Mouse (Mus musculus) lung, embryonic 14.5 days (tissue): ENCODE results near the gene Usp3. TPM values are rescaled to one million over a fixed set of nuclear protein-coding genes. Genes with fewer than 3 reads are reported as not detected.

Experiments
- ATAC-seq: fragments of 200-750 bp; cut with Nextera tagmentation; 2 replicates; pipeline ENCODE4 v1.8.0; 2017; ENCODE audit warnings: mild to moderate bottlenecking, moderate TSS enrichment, moderate library complexity; ENCODE audit not compliant: insufficient read depth
- DNase-seq: peaks from one replicate; pipeline ENCODE4 v3.0.0-alpha.2; 2015
- H3K27ac ChIP-seq: fragments of 300-500 bp; sonication (generic); 2 replicates; pipeline ENCODE4 v1.5.1; 2014; ENCODE audit warnings: low read depth, mild to moderate bottlenecking, moderate library complexity
- H3K27me3 ChIP-seq: fragments of 300-500 bp; sonication (generic); 2 replicates; pipeline ENCODE4 v1.6.1; 2014; ENCODE audit warnings: low read length, control low read depth; ENCODE audit not compliant: insufficient read depth
- H3K36me3 ChIP-seq: fragments of 300-500 bp; sonication (generic); 2 replicates; pipeline ENCODE4 v1.6.1; 2014; ENCODE audit warnings: control low read depth; ENCODE audit not compliant: insufficient read depth
- H3K4me1 ChIP-seq: fragments of 300-500 bp; sonication (generic); 2 replicates; pipeline ENCODE4 v1.6.1; 2014; ENCODE audit warnings: antibody characterized with exemption, control low read depth; ENCODE audit not compliant: insufficient read depth
- H3K4me2 ChIP-seq: fragments of 300-500 bp; sonication (generic); 2 replicates; pipeline ENCODE4 v1.6.1; 2014; ENCODE audit warnings: mild to moderate bottlenecking
- H3K4me3 ChIP-seq: fragments of 300-500 bp; sonication (generic); 2 replicates; pipeline ENCODE4 v1.5.1; 2014; ENCODE audit warnings: low read depth, low read length
- H3K9ac ChIP-seq: fragments of 300-500 bp; sonication (generic); 2 replicates; pipeline ENCODE4 v1.6.1; 2014
- H3K9me3 ChIP-seq: fragments of 300-500 bp; sonication (generic); 2 replicates; pipeline ENCODE4 v1.6.1; 2016; ENCODE audit warnings: low read depth, low read length, control low read depth
- CTCF ChIP-seq: IDR thresholded peaks from 2 replicates; pipeline ENCODE4 v1.5.1; 2016; ENCODE audit warnings: antibody characterized with exemption, low read depth
- WGBS: fragments of 180-500 bp; shearing (Covaris S2); extraction: QIAGEN DNeasy Blood & Tissue Kit; methylation state at CpG from one replicate; pipeline ENCODE4 v1.1.7; 2014; 5-methylcytosine and 5-hydroxymethylcytosine counted together
- polyA plus RNA-seq: library from polyadenylated mRNA; unstranded; fragments of >200 nt; fragmentation: Nextera tagmentation; extraction: Ambion mirVana; gene quantifications from 2 replicates; pipeline ENCODE4 v1.2.1, GENCODE M21; 2014

The Usp3 gene
- polyA plus RNA-seq, 1 experiment from 2014 or later = 73.9 TPM

- Histone ChIP-seq H3K36me3 (no peaks in the 10 kb centered on the region), H3K27ac (no peak overlapping the region), H3K9ac (no peak overlapping the region), H3K4me3 (no peak overlapping the region), H3K4me2 (no peak overlapping the region), H3K9me3 (no peaks in the 10 kb centered on the region), H3K27me3 (no peaks in the 10 kb centered on the region), H3K4me1 (0 out of 2 replicates have a peak, but pooled peaks cover 5% of the 10 kb centered on the region)
- DNase-seq (no peak), ATAC-seq (no peak)
- WGBS = 64% methylated on average over 1 of the region's 1 CpGs
- no peak for TF ChIP-seq CTCF
These were observed 7.8 kb downstream of the Usp3 start for GRCm38 (mm10) chr9:66585191-66585590.

- ATAC-seq (no peak), DNase-seq (no peak)
- no peak for TF ChIP-seq CTCF
- H3K9ac ChIP-seq = no peak overlapping the region
- H3K9me3 ChIP-seq = no peaks in the 10 kb centered on the region
- H3K36me3 ChIP-seq = no peaks in the 10 kb centered on the region
- H3K4me2 ChIP-seq = no peak overlapping the region
- no peak overlapping the region for H3K27ac ChIP-seq
- no peaks in the 10 kb centered on the region for H3K27me3 ChIP-seq
- no peak overlapping the region for H3K4me3 ChIP-seq
- H3K4me1 ChIP-seq = 0 out of 2 replicates have a peak, but pooled peaks cover 5% of the 10 kb centered on the region
These were observed 8.8 kb downstream of the Usp3 start for GRCm38 (mm10) chr9:66584176-66584575.

GRCm38 (mm10) chr9:66583244-66583643 is 9.7 kb downstream of the Usp3 start:
- H3K27me3 ChIP-seq = no peaks in the 10 kb centered on the region
- DNase-seq = no peak
- 86% methylated on average over 1 of the region's 1 CpGs for WGBS
- 0 out of 2 replicates have a peak, but pooled peaks cover 5% of the 10 kb centered on the region for H3K4me1 ChIP-seq
- ATAC-seq = no peak
- H3K9ac ChIP-seq = no peak overlapping the region
- no peak overlapping the region for H3K4me2 ChIP-seq
- H3K36me3 ChIP-seq = no peaks in the 10 kb centered on the region
- no peak overlapping the region for H3K27ac ChIP-seq
- no peak overlapping the region for H3K4me3 ChIP-seq
- no peak for TF ChIP-seq CTCF
- no peaks in the 10 kb centered on the region for H3K9me3 ChIP-seq

- no peaks in the 10 kb centered on the region for H3K27me3 ChIP-seq
- no peaks in the 10 kb centered on the region for H3K36me3 ChIP-seq
- H3K9me3 ChIP-seq = no peaks in the 10 kb centered on the region
- DNase-seq = no peak
- no peak overlapping the region for H3K27ac ChIP-seq
- no peak for TF ChIP-seq CTCF
- H3K4me3 ChIP-seq = no peak overlapping the region
- H3K4me1 ChIP-seq = 0 out of 2 replicates have a peak, but pooled peaks cover 4% of the 10 kb centered on the region
- H3K4me2 ChIP-seq = no peak overlapping the region
- WGBS = 84% methylated on average over 3 of the region's 3 CpGs
- ATAC-seq = no peak
- no peak overlapping the region for H3K9ac ChIP-seq
These were observed 11.2 kb downstream of the Usp3 start for GRCm38 (mm10) chr9:66581694-66582093.

GRCm38 (mm10) chr9:66580722-66581121 is 12.2 kb downstream of the Usp3 start:
- H3K4me1 ChIP-seq = no peaks in the 10 kb centered on the region
- H3K27me3 ChIP-seq = no peaks in the 10 kb centered on the region
- H3K9ac ChIP-seq = no peak overlapping the region
- TF ChIP-seq CTCF = no peak
- H3K9me3 ChIP-seq = no peaks in the 10 kb centered on the region
- no peak overlapping the region for H3K4me3 ChIP-seq
- DNase-seq (no peak), ATAC-seq (no peak)
- H3K27ac ChIP-seq = no peak overlapping the region
- WGBS = 79% methylated on average over 1 of the region's 1 CpGs
- no peak overlapping the region for H3K4me2 ChIP-seq
- H3K36me3 ChIP-seq = no peaks in the 10 kb centered on the region

GRCm38 (mm10) chr9:66575878-66576238 is 17.1 kb downstream of the Usp3 start:
- no peak overlapping the region for H3K4me3 ChIP-seq
- no peaks in the 10 kb centered on the region for H3K9me3 ChIP-seq
- H3K36me3 ChIP-seq = no peaks in the 10 kb centered on the region
- no peak for TF ChIP-seq CTCF
- H3K4me2 ChIP-seq = no peak overlapping the region
- 41% methylated on average over 1 of the region's 1 CpGs for WGBS
- H3K27me3 ChIP-seq = no peaks in the 10 kb centered on the region
- ATAC-seq = no peak
- 0 out of 2 replicates have a peak, but pooled peaks cover 3% of the 10 kb centered on the region for H3K4me1 ChIP-seq
- DNase-seq = no peak
- no peak overlapping the region for H3K27ac ChIP-seq
- no peak overlapping the region for H3K9ac ChIP-seq

- Histone ChIP-seq H3K36me3 (no peaks in the 10 kb centered on the region), H3K9ac (no peak overlapping the region), H3K9me3 (no peaks in the 10 kb centered on the region), H3K4me2 (no peak overlapping the region), H3K4me3 (no peak overlapping the region), H3K27me3 (no peaks in the 10 kb centered on the region), H3K27ac (no peak overlapping the region), H3K4me1 (0 out of 2 replicates have a peak, but pooled peaks cover 3% of the 10 kb centered on the region)
- WGBS = 51% methylated on average over 1 of the region's 1 CpGs
- TF ChIP-seq CTCF = no peak
- DNase-seq (no peak), ATAC-seq (no peak)
These were observed 17.7 kb downstream of the Usp3 start for GRCm38 (mm10) chr9:66575041-66575877.
